Mouse (Mus musculus) midbrain, embryonic 13.5 days (tissue): ENCODE measurements around the gene Fam163a. TPM values are rescaled to one million over a fixed set of nuclear protein-coding genes. Genes with fewer than 3 reads are reported as not detected.
"Not testable (repeated sequence)": the region's sequence is repeated elsewhere in the genome, so short reads cannot be mapped to it uniquely, and the experiment has no call there.

Experiments used
- ATAC-seq: fragments of 200-750 bp; cut with Nextera tagmentation; 2 replicates; pipeline ENCODE4 v1.8.0; 2017; ENCODE audit warnings: mild to moderate bottlenecking, moderate TSS enrichment, moderate library complexity
- H3K27ac ChIP-seq: fragments of 300-500 bp; sonication (generic); 2 replicates; pipeline ENCODE4 v1.5.1; 2015; ENCODE audit warnings: inconsistent platforms, mild to moderate bottlenecking, moderate library complexity
- H3K27me3 ChIP-seq: fragments of 300-500 bp; sonication (generic); 2 replicates; pipeline ENCODE4 v1.6.1; 2015; ENCODE audit warnings: mild to moderate bottlenecking, inconsistent platforms
- H3K36me3 ChIP-seq: fragments of 300-500 bp; sonication (generic); 2 replicates; pipeline ENCODE4 v1.6.1; 2015; ENCODE audit warnings: mild to moderate bottlenecking, inconsistent platforms
- H3K4me1 ChIP-seq: fragments of 300-500 bp; sonication (generic); replicated peaks from 2 replicates; pipeline ENCODE4 v1.6.1; 2015; ENCODE audit warnings: inconsistent platforms
- H3K4me2 ChIP-seq: fragments of 300-500 bp; sonication (generic); replicated peaks from 2 replicates; pipeline ENCODE4 v1.6.1; 2015; ENCODE audit warnings: moderate library complexity, mild to moderate bottlenecking, inconsistent platforms
- H3K4me3 ChIP-seq: fragments of 300-500 bp; sonication (generic); replicated peaks from 2 replicates; pipeline ENCODE4 v1.5.1; 2015; ENCODE audit warnings: mild to moderate bottlenecking, inconsistent platforms
- H3K9ac ChIP-seq: fragments of 300-500 bp; sonication (generic); replicated peaks from 2 replicates; pipeline ENCODE4 v1.6.1; 2015; ENCODE audit warnings: mild to moderate bottlenecking, inconsistent platforms
- H3K9me3 ChIP-seq: fragments of 300-500 bp; sonication (generic); 2 replicates; pipeline ENCODE4 v1.6.1; 2016; ENCODE audit warnings: mild to moderate bottlenecking, inconsistent platforms
- WGBS: fragments of 180-500 bp; shearing (Covaris S2); methylation state at CpG from one replicate; pipeline ENCODE4 v1.1.7; 2015; 5-methylcytosine and 5-hydroxymethylcytosine counted together
- polyA plus RNA-seq: library from polyadenylated mRNA; unstranded; fragments of >200 nt; fragmentation: Nextera tagmentation; extraction: Ambion mirVana; gene quantifications from 2 replicates; pipeline ENCODE4 v1.2.1, GENCODE M21; 2015

Fam163a gene
- 8.4 and 12.4 TPM in 2 replicates for polyA plus RNA-seq

GRCm38 (mm10) chr1:156204656-156205131, at the start of gene Fam163a:
TSS of gene Fam163a (minus strand) at chr1:156205026.
- H3K36me3 ChIP-seq: no peaks in the 10 kb centered on the region
- H3K4me3 ChIP-seq: peak within 1 kb of the TSS; percentile 57
- peaks cover 52% of the 10 kb centered on the region for H3K27me3 ChIP-seq
- peak within 1 kb of the TSS; percentile 79 for H3K9ac ChIP-seq
- H3K4me1 ChIP-seq: peaks cover 36% of the 10 kb centered on the region
- H3K27ac ChIP-seq: peak within 1 kb of the TSS; percentile 62
- peak; percentile 80 for ATAC-seq
- H3K9me3 ChIP-seq: 0 out of 2 replicates have a peak, but pooled peaks cover 4% of the 10 kb centered on the region
- WGBS: under 1% methylated on average over 42 of the region's 44 CpGs
- H3K4me2 ChIP-seq: peak within 1 kb of the TSS; percentile 88

- not testable (repeated sequence) for H3K9ac ChIP-seq, H3K4me2 ChIP-seq, ATAC-seq, H3K36me3 ChIP-seq, H3K4me1 ChIP-seq, H3K27me3 ChIP-seq, H3K4me3 ChIP-seq, H3K9me3 ChIP-seq, H3K27ac ChIP-seq
- 93% methylated on average over 4 of the region's 4 CpGs for WGBS
Observed at GRCm38 (mm10) chr1:156251096-156251495, 46.3 kb upstream of the Fam163a start.

- H3K4me1 ChIP-seq: no peaks in the 10 kb centered on the region
- H3K9me3 ChIP-seq: no peaks in the 10 kb centered on the region
- H3K4me2 ChIP-seq: no peak overlapping the region
- no peak for ATAC-seq
- H3K4me3 ChIP-seq: no peak overlapping the region
- H3K36me3 ChIP-seq: no peaks in the 10 kb centered on the region
- no peaks in the 10 kb centered on the region for H3K27me3 ChIP-seq
- H3K27ac ChIP-seq: no peak overlapping the region
- no peak overlapping the region for H3K9ac ChIP-seq
- WGBS: 88% methylated on average over 3 of the region's 3 CpGs
Observed at GRCm38 (mm10) chr1:156247893-156248292, 43.1 kb upstream of the Fam163a start.

- H3K9me3 ChIP-seq: no peaks in the 10 kb centered on the region
- ATAC-seq: no peak
- WGBS: 9% methylated on average over 14 of the region's 14 CpGs
Observed at GRCm38 (mm10) chr1:156241713-156242348, 37.0 kb upstream of the Fam163a start.

GRCm38 (mm10) chr1:156241035-156241434, 36.2 kb upstream of the Fam163a start:
- no peak overlapping the region for H3K4me2 ChIP-seq
- no peak overlapping the region for H3K9ac ChIP-seq
- H3K4me3 ChIP-seq: no peak overlapping the region
- WGBS: 43% methylated on average over 2 of the region's 2 CpGs
- no peaks in the 10 kb centered on the region for H3K4me1 ChIP-seq
- H3K9me3 ChIP-seq: no peaks in the 10 kb centered on the region
- no peaks in the 10 kb centered on the region for H3K36me3 ChIP-seq
- H3K27ac ChIP-seq: no peak overlapping the region
- no peaks in the 10 kb centered on the region for H3K27me3 ChIP-seq
- no peak for ATAC-seq

More at GRCm38 (mm10) chr1:156241713-156242348, 37.0 kb upstream of the Fam163a start:
- Histone ChIP-seq H3K4me2 (no peak overlapping the region), H3K4me1 (no peaks in the 10 kb centered on the region), H3K4me3 (no peak overlapping the region), H3K27ac (no peak overlapping the region), H3K27me3 (no peaks in the 10 kb centered on the region), H3K9ac (no peak overlapping the region), H3K36me3 (no peaks in the 10 kb centered on the region)

- no peak for ATAC-seq
- Histone ChIP-seq H3K27ac (no peak overlapping the region), H3K9me3 (no peaks in the 10 kb centered on the region), H3K36me3 (no peaks in the 10 kb centered on the region), H3K27me3 (no peaks in the 10 kb centered on the region), H3K9ac (no peak overlapping the region), H3K4me1 (peaks cover 10% of the 10 kb centered on the region; the same call in 1 of the 2 replicates), H3K4me2 (no peak overlapping the region), H3K4me3 (no peak overlapping the region)
- WGBS: 86% methylated on average over 6 of the region's 6 CpGs
Observed at GRCm38 (mm10) chr1:156231122-156231521, 26.3 kb upstream of the Fam163a start.

GRCm38 (mm10) chr1:156230339-156231089, 25.7 kb upstream of the Fam163a start:
- no peak overlapping the region for H3K4me2 ChIP-seq
- peaks cover 10% of the 10 kb centered on the region; the same call in 1 of the 2 replicates for H3K4me1 ChIP-seq
- peak; percentile 60 for ATAC-seq
- no peak overlapping the region; the same call in 1 of the 2 replicates for H3K27ac ChIP-seq
- no peak overlapping the region for H3K9ac ChIP-seq
- no peak overlapping the region for H3K4me3 ChIP-seq
- WGBS: 40% methylated on average over 9 of the region's 9 CpGs
- no peaks in the 10 kb centered on the region for H3K36me3 ChIP-seq
- no peaks in the 10 kb centered on the region for H3K9me3 ChIP-seq
- no peaks in the 10 kb centered on the region for H3K27me3 ChIP-seq

- 34% methylated on average over 7 of the region's 7 CpGs for WGBS
- no peak overlapping the region for H3K27ac ChIP-seq
- H3K4me3 ChIP-seq: no peak overlapping the region
- H3K27me3 ChIP-seq: no peaks in the 10 kb centered on the region
- H3K9me3 ChIP-seq: no peaks in the 10 kb centered on the region
- peak; percentile 40; the same call in 1 of the 2 replicates for ATAC-seq
- H3K4me1 ChIP-seq: peaks cover 10% of the 10 kb centered on the region; the same call in 1 of the 2 replicates
- no peak overlapping the region for H3K4me2 ChIP-seq
- H3K36me3 ChIP-seq: no peaks in the 10 kb centered on the region
- no peak overlapping the region for H3K9ac ChIP-seq
Observed at GRCm38 (mm10) chr1:156229448-156229847, 24.6 kb upstream of the Fam163a start.

GRCm38 (mm10) chr1:156228728-156229127, 23.9 kb upstream of the Fam163a start:
- no peaks in the 10 kb centered on the region for H3K36me3 ChIP-seq
- no peak overlapping the region for H3K4me2 ChIP-seq
- no peak overlapping the region for H3K4me3 ChIP-seq
- 92% methylated on average over 4 of the region's 4 CpGs for WGBS
- ATAC-seq: no peak
- H3K27me3 ChIP-seq: no peaks in the 10 kb centered on the region
- no peak overlapping the region for H3K27ac ChIP-seq
- peaks cover 10% of the 10 kb centered on the region; the same call in 1 of the 2 replicates for H3K4me1 ChIP-seq
- H3K9ac ChIP-seq: no peak overlapping the region
- no peaks in the 10 kb centered on the region for H3K9me3 ChIP-seq

- 75% methylated on average over 5 of the region's 5 CpGs for WGBS
- Histone ChIP-seq H3K9me3 (no peaks in the 10 kb centered on the region), H3K4me2 (no peak overlapping the region), H3K27ac (no peak overlapping the region), H3K4me1 (peaks cover 26% of the 10 kb centered on the region), H3K4me3 (no peak overlapping the region), H3K36me3 (no peaks in the 10 kb centered on the region), H3K27me3 (no peaks in the 10 kb centered on the region), H3K9ac (no peak overlapping the region)
- ATAC-seq: no peak
Observed at GRCm38 (mm10) chr1:156226903-156227302, 22.1 kb upstream of the Fam163a start.

GRCm38 (mm10) chr1:156222205-156223000, 17.6 kb upstream of the Fam163a start:
- ATAC-seq: peak; percentile 87
- peak overlapping the region; percentile 10 for H3K27ac ChIP-seq

More at GRCm38 (mm10) chr1:156222205-156223000, 17.6 kb upstream of the Fam163a start:
- Histone ChIP-seq H3K4me1 (peaks cover 27% of the 10 kb centered on the region), H3K9me3 (no peaks in the 10 kb centered on the region), H3K27me3 (no peaks in the 10 kb centered on the region), H3K36me3 (no peaks in the 10 kb centered on the region), H3K4me3 (no peak overlapping the region), H3K4me2 (no peak overlapping the region), H3K9ac (no peak overlapping the region; the same call in 1 of the 2 replicates)
- WGBS: 25% methylated on average over 13 of the region's 13 CpGs
